Mouse (Mus musculus) forebrain, embryonic 15.5 days (tissue): ENCODE results near the gene C130026I21Rik. TPM values are rescaled to one million over a fixed set of nuclear protein-coding genes. Genes with fewer than 3 reads are reported as not detected.
"Not testable (repeated sequence)": the region's sequence is repeated elsewhere in the genome, so short reads cannot be mapped to it uniquely, and the experiment has no call there.

ENCODE experiments used
- ATAC-seq: fragments of 200-750 bp; cut with Nextera tagmentation; replicated peaks from 2 replicates; pipeline ENCODE4 v1.8.0; 2017; ENCODE audit warnings: mild to moderate bottlenecking, moderate TSS enrichment, moderate library complexity
- H3K27ac ChIP-seq: fragments of 300-500 bp; sonication (generic); replicated peaks from 2 replicates; pipeline ENCODE4 v1.5.1; 2015; ENCODE audit warnings: mild to moderate bottlenecking, inconsistent platforms
- H3K27me3 ChIP-seq: fragments of 300-500 bp; sonication (generic); 2 replicates; pipeline ENCODE4 v1.6.1; 2015; ENCODE audit warnings: inconsistent platforms
- H3K36me3 ChIP-seq: fragments of 300-500 bp; sonication (generic); 2 replicates; pipeline ENCODE4 v1.6.1; 2015; ENCODE audit warnings: mild to moderate bottlenecking, inconsistent platforms
- H3K4me1 ChIP-seq: fragments of 300-500 bp; sonication (generic); 2 replicates; pipeline ENCODE4 v1.6.1; 2015; ENCODE audit warnings: inconsistent platforms
- H3K4me2 ChIP-seq: fragments of 300-500 bp; sonication (generic); replicated peaks from 2 replicates; pipeline ENCODE4 v1.6.1; 2015; ENCODE audit warnings: mild to moderate bottlenecking, inconsistent platforms
- H3K4me3 ChIP-seq: fragments of 300-500 bp; sonication (generic); 2 replicates; pipeline ENCODE4 v1.5.1; 2015; ENCODE audit warnings: mild to moderate bottlenecking, inconsistent platforms
- H3K9ac ChIP-seq: fragments of 300-500 bp; sonication (generic); replicated peaks from 2 replicates; pipeline ENCODE4 v1.6.1; 2015; ENCODE audit warnings: mild to moderate bottlenecking, inconsistent platforms
- H3K9me3 ChIP-seq: fragments of 300-500 bp; sonication (generic); 2 replicates; pipeline ENCODE4 v1.6.1; 2016; ENCODE audit warnings: inconsistent platforms
- WGBS: fragments of 180-500 bp; shearing (Covaris S2); methylation state at CpG from one replicate; pipeline ENCODE4 v1.1.7; 2015; ENCODE audit warnings: mixed read lengths; 5-methylcytosine and 5-hydroxymethylcytosine counted together
- polyA plus RNA-seq: library from polyadenylated mRNA; unstranded; fragments of >200 nt; fragmentation: Nextera tagmentation; extraction: Ambion mirVana; gene quantifications from 2 replicates; pipeline ENCODE4 v1.2.1, GENCODE M21; 2015

The C130026I21Rik gene
- polyA plus RNA-seq, 1 experiment from 2014 or later: 0.37 TPM

DNA sequence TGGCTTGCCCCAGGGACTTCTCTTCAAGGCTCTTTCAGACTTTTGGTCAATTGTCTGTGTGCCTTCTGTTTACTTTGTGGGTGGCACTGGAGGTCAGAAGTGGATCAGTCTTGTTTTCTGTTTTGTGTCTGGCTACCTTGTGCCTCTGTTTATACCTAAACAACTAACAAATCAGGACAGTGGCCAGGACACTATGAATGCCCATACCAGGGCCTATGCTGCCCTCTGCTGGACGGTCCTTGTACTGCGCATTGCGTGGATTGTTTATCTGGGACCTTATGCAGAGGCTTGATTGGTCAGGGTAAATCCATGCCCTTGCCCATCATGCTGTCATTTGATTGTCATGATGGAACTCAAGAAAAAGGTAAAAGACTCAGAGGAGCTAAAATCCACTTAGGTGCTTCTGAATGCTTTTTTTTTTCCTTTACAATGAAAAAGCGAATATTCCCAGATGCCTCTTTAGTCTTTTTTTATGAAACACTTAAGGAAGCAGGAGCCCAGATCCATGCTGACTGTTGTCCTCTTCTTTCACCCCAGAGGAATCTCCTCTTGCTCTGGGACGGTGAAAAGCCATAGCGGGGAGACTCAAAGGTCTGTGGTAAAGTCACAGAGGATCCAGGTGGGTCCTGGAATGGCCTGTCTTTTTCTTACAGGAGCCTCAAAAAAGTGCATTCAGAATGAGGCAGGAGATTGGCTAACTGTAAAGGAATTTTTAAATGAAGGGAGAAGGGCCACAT, 155.5 kb downstream of the C130026I21Rik start:
- 53% methylated on average over 6 of the region's 6 CpGs for WGBS

DNA sequence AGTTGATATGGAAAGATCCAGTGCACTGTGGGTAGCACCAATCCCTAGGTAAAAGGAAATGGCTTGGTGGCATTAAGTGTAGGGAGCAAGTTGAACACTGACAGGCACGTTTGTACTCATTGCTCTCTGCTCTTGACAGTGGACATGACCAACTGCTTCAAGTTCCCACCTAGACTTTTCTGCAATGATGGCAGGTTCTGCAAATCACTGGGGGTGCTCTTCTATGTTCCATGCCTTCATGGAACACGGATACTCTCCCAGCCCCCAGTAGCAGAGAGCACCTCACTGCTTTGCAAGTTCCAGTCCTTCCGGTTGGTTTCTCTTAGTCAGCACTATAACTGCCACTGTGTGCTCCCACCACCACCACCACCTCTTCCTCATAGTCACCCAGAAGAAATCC, 156.3 kb downstream of the C130026I21Rik start:
- not testable (repeated sequence) for H3K4me2 ChIP-seq, H3K27ac ChIP-seq, H3K4me1 ChIP-seq, H3K27me3 ChIP-seq, H3K4me3 ChIP-seq, H3K9me3 ChIP-seq, H3K9ac ChIP-seq, H3K36me3 ChIP-seq, ATAC-seq
- 78% methylated on average over 3 of the region's 3 CpGs for WGBS

More for the DNA sequence above, 155.5 kb downstream of the C130026I21Rik start:
- H3K4me1 ChIP-seq, H3K9ac ChIP-seq, H3K4me2 ChIP-seq, H3K4me3 ChIP-seq, H3K27me3 ChIP-seq, H3K36me3 ChIP-seq, H3K27ac ChIP-seq, H3K9me3 ChIP-seq, ATAC-seq: not testable (repeated sequence)

DNA sequence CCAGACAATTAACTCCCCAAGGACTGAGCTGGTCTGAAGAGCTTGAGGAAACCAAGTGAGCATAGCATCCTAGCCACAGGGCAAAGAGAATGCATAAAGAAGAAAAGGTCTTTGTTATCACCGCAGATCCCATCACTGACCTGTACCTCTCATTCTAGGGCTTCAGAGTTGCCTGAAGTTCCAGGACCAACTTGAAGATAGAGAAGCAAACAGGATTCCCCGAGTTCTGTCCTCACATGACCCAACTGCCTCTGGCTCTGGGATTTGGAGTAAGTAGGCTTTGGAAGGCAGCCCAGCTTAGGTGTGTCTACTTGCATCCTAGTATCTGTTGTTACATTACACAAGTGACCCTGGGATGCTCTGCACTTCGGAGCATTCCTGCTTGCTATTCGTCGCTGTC, 157.5 kb downstream of the C130026I21Rik start:
- 69% methylated on average over 2 of the region's 5 CpGs for WGBS
- H3K9me3 ChIP-seq: not testable (repeated sequence)

DNA sequence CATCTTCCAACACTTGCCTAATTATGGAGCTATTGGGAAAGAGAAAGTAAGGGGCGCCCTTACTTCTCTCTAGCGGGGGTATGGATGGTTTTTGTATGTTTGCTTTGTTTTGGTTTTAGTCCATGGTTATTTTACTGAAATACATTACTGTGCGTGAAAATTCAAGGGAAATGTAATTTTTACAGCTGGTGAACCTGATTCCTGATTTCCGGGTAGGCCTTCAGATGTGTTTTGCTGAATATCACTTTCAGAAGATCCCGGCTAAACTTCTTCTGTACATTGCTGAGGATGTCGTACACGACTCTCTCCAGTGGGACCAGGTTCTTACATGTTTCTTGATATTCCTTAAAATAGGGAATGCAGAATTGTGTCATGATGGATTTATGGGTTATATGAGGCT, 158.1 kb downstream of the C130026I21Rik start:
- not testable (repeated sequence) for H3K27me3 ChIP-seq, H3K36me3 ChIP-seq, H3K9ac ChIP-seq, H3K4me2 ChIP-seq, ATAC-seq, H3K4me3 ChIP-seq, H3K9me3 ChIP-seq, H3K4me1 ChIP-seq, H3K27ac ChIP-seq
- 87% methylated on average over 7 of the region's 7 CpGs for WGBS

More for the DNA sequence above, 157.5 kb downstream of the C130026I21Rik start:
- H3K27me3 ChIP-seq, H3K36me3 ChIP-seq, H3K9ac ChIP-seq, H3K4me2 ChIP-seq, H3K4me3 ChIP-seq, H3K27ac ChIP-seq, ATAC-seq, H3K4me1 ChIP-seq: not testable (repeated sequence)

DNA sequence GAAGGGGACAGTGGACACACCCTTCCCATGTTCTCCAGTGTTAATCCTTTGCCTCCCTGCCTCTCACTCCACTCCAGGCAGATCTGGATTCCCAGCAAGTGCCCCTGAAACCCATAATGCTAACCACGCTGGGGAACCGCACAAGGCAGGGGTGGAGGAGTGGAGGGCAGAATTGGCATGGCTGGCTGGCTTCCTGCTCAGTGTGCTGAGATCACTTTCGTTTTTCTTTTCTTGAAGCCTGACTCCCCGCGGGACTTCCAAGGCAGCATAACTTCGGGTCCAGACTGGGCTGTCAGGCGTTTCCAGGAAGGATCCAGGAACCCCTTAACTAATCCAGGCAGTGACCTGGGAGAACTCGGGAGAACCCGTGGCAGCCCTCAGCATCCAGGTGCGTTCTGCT, 158.8 kb downstream of the C130026I21Rik start:
- not testable (repeated sequence) for ATAC-seq, H3K27me3 ChIP-seq, H3K4me3 ChIP-seq, H3K27ac ChIP-seq, H3K9me3 ChIP-seq, H3K4me2 ChIP-seq, H3K9ac ChIP-seq, H3K4me1 ChIP-seq, H3K36me3 ChIP-seq
- 76% methylated on average over 10 of the region's 10 CpGs for WGBS

DNA sequence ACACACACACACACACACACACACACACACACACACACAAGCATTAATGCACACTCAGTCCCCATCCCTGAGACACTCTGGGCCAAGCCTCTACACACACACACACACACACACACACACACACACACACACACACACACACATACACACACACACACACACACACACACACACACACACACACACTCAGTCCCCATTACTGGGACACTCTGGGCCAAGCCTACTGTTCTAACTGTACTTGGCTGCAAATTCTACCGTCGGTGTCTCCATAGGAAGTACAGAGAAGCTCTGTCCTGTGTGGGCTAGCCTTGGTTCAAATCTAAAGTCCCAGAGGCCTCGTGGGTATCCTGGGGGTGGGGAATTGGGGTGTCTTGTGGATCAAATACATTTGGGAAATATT, 159.5 kb downstream of the C130026I21Rik start:
- not testable (repeated sequence) for H3K27ac ChIP-seq, H3K36me3 ChIP-seq, H3K27me3 ChIP-seq, H3K9ac ChIP-seq, H3K4me2 ChIP-seq, H3K9me3 ChIP-seq, H3K4me1 ChIP-seq, ATAC-seq, H3K4me3 ChIP-seq
- 81% methylated on average over 3 of the region's 3 CpGs for WGBS

DNA sequence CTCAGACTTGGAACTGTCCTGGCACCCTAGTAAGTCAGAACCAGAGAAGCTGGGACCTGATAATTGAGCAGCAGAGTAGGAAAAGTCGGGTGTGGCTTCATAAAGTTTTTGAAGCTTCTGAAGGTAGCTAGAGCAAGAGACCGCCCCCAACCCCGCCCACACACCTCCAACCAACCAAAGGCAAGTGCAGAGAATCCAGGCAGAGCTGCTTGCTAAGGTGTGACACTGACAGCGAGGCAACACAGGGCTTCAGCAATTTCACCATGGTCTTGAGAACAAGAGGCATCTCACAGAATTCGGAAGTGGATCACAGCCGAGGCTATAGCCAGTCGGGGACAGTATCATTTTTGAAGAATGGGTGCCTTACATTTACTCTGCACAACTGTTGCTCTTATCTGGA, 160.6 kb downstream of the C130026I21Rik start, which contains the start of gene A530032D15Rik:
Gene A530032D15Rik (minus strand): TSS at position 101 of the 400 bp plus-strand sequence.
- not testable (repeated sequence) for H3K36me3 ChIP-seq, H3K9ac ChIP-seq, H3K4me1 ChIP-seq, ATAC-seq, H3K27me3 ChIP-seq, H3K27ac ChIP-seq, H3K9me3 ChIP-seq, H3K4me3 ChIP-seq, H3K4me2 ChIP-seq
- 100% methylated on average over 1 of the region's 7 CpGs for WGBS

DNA sequence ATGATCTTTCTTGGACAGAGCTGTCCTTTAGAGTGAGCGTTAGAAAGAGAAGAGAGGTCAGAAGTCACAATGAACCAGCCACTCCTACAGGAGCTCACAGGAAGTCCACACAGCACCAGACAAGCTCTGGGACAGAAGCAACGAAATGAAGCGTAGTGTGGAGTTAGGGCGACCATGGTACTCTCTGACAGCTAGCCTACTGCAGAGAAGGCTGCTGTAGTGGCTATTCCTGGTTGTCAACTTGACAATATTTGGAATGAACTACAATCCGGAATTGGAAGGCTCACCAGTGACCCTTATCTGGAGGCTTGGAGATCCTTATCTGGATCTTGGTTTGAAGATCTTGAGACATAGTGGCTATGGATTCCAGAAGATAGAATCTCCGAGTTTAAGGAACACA, 164.4 kb downstream of the C130026I21Rik start:
- 77% methylated on average over 5 of the region's 6 CpGs for WGBS
- not testable (repeated sequence) for ATAC-seq, H3K9ac ChIP-seq

DNA sequence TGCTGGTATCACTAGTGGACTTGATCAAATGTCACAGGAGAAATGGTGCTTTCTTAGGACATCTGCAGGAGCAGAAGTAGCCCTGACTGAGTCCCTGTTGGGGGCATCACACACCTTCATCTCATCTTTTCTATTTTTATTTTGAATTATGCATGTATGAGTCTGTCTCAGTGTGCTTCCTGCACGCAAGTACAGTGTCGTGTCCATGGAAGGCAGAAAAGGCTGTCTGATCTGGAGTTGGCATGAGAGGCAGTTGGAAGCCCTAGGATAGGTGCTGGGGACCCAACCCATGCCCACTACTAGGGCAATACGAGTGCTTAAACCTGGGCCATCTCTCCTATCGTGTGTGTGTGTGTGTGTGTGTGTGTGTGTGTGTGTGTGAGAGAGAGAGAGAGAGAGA, 165.0 kb downstream of the C130026I21Rik start:
- H3K4me2 ChIP-seq, ATAC-seq, H3K9me3 ChIP-seq, H3K9ac ChIP-seq, H3K27ac ChIP-seq, H3K36me3 ChIP-seq, H3K4me1 ChIP-seq, H3K27me3 ChIP-seq, H3K4me3 ChIP-seq: not testable (repeated sequence)
- WGBS: 84% methylated on average over 4 of the region's 4 CpGs

More for the DNA sequence above, 164.4 kb downstream of the C130026I21Rik start:
- H3K9me3 ChIP-seq, H3K4me2 ChIP-seq, H3K4me3 ChIP-seq, H3K27ac ChIP-seq, H3K36me3 ChIP-seq, H3K27me3 ChIP-seq, H3K4me1 ChIP-seq: not testable (repeated sequence)

DNA sequence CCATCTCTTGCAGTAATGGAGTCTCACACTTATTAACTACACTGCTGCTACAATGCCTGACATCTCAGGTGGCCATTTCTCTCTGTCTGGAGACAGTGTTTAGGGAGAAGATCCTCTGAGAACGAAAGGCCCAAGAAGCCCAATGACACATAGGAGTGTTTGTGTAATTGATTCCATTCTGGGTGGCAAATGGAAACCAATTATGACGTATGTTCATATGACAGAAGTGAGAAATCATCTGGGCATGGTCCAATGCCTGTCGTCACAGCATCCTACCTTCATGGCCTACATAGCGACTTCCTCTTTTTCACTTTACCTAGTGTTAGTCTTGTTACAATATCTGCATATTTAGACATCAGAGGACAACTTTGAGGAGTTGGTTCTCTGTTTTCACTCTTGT, 168.6 kb downstream of the C130026I21Rik start:
- H3K9me3 ChIP-seq, H3K27me3 ChIP-seq, H3K27ac ChIP-seq, ATAC-seq, H3K4me3 ChIP-seq, H3K4me1 ChIP-seq, H3K4me2 ChIP-seq, H3K36me3 ChIP-seq, H3K9ac ChIP-seq: not testable (repeated sequence)
- WGBS: 85% methylated on average over 4 of the region's 4 CpGs

DNA sequence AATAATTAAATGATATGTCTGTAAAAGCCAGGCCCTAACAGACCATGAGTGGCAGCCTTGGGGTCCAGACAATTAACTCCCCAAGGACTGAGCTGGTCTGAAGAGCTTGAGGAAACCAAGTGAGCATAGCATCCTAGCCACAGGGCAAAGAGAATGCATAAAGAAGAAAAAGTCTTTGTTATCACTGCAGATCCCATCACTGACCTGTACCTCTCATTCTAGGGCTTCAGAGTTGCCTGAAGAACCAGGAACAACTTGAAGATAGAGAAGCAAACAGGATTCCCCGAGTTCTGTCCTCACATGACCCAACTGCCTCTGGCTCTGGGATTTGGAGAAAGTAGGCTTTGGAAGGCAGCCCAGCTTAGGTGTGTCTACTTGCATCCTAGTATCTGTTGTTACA, 170.5 kb downstream of the C130026I21Rik start, which contains the start of gene Gm10553:
Gene Gm10553 (plus strand): TSS at position 301 of the 400 bp plus-strand sequence.
- 63% methylated on average over 1 of the region's 1 CpGs for WGBS
- not testable (repeated sequence) for ATAC-seq

DNA sequence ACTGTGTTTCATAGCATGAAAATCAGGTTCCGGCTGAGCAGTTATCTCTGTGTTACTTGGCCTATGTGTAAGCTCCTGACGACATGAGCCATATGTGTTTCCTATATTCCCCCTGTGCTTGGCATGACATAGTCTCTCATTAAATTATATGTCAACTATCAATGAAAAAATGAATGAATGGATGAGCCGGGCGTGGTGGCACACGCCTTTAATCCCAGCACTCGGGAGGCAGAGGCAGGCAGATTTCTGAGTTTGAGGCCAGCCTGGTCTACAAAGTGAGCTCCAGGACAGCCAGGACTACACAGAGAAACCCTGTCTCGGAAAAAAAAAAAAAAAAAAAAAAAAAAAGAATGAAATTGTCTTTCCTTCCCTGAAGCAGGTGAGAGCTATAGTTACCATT, 171.3 kb downstream of the C130026I21Rik start:
- H3K27ac ChIP-seq, H3K27me3 ChIP-seq, H3K9me3 ChIP-seq, H3K36me3 ChIP-seq, H3K9ac ChIP-seq, H3K4me3 ChIP-seq, ATAC-seq, H3K4me1 ChIP-seq, H3K4me2 ChIP-seq: not testable (repeated sequence)
- 84% methylated on average over 7 of the region's 7 CpGs for WGBS

More for the DNA sequence above, 170.5 kb downstream of the C130026I21Rik start, which contains the start of gene Gm10553:
- H3K27me3 ChIP-seq, H3K9me3 ChIP-seq, H3K27ac ChIP-seq, H3K4me2 ChIP-seq, H3K4me3 ChIP-seq, H3K36me3 ChIP-seq, H3K9ac ChIP-seq, H3K4me1 ChIP-seq: not testable (repeated sequence)

DNA sequence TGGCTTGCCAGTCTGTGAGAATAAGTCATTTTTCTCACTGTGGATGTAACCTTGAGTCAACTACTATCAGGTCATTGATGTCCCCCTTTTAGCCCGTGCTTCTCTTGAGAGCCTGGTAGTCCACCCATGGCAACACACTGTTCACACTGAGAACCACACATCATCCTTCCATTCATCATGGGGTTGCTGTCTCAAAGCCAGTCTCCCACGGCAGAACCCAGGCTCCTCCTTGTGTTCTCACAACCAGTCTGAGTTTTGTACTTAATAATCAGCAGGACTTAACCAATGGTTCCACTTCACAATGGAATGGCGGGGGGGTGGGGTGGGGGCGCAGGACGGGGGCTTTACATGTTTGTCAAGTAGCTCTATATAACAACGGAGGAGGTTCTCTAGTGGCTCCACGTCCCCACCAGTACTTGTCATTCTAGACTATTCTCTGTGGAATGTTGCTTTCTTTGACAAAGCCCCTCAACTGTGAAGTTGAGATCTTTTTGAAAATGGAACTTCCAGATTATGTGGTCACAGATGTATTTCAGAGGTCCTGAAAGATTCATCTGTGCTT, 177.3 kb downstream of the C130026I21Rik start:
- not testable (repeated sequence) for H3K4me2 ChIP-seq, H3K4me1 ChIP-seq, H3K9ac ChIP-seq, ATAC-seq, H3K9me3 ChIP-seq, H3K4me3 ChIP-seq, H3K27me3 ChIP-seq, H3K36me3 ChIP-seq, H3K27ac ChIP-seq
- WGBS: 83% methylated on average over 7 of the region's 7 CpGs
